Mouse (Mus musculus) cortical plate, adult 2 months (tissue): ENCODE measurements around the gene Clca3b.

Experiments
- CTCF ChIP-seq: fragments of 200-500 bp; IDR thresholded peaks from 2 replicates; pipeline ENCODE4 v1.5.1; 2011; ENCODE audit warnings: mild to moderate bottlenecking, control low read depth, low read length; ENCODE audit not compliant: insufficient read depth; ENCODE audit errors: extremely low read depth
- POLR2A ChIP-seq: fragments of 200-500 bp; IDR thresholded peaks from 2 replicates; pipeline ENCODE4 v1.6.1; 2011; ENCODE audit warnings: mild to moderate bottlenecking, low read length, control low read depth; ENCODE audit not compliant: insufficient read depth; ENCODE audit errors: extremely low read depth

DNA sequence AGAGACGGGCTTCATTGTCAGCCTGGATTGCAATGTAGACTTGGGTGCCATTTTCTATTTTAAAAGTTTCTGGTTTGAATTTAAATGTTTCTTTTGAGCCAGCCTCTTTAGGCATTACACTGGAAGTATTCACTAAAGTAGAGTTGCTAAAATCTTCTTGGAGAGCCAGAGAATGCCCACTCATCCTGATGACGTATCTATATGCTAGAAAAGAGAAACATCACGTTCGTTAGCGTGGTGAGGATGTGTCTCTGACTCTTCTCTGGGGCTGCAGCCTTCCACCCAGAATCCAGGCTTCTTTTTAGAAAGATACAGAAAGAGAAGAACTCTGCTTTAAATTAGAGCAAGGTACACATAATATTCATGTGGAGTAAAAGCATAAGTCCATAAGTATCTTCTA, 25.8 kb downstream of the Clca3b start:
- no peak for TF ChIP-seq CTCF
- TF ChIP-seq POLR2A, result no peak
